Mouse (Mus musculus): ENCODE measurements around the gene Arhgap10.

GRCm38 (mm10) chr8:77364472-77364871, 153.3 kb downstream of the Arhgap10 start:
- no peak for TF ChIP-seq CTCF (IDR thresholded peaks at IDR 0.05; ENCODE audit: extremely low read depth, insufficient read depth, low read length)
- TF ChIP-seq POLR2A (IDR thresholded peaks at IDR 0.05; ENCODE audit: extremely low read depth, insufficient read depth, low read length) = no peak
